Mouse (Mus musculus) Patski (cell line): ENCODE results near the gene Tmem128. TPM values are rescaled to one million over a fixed set of nuclear protein-coding genes. Genes with fewer than 3 reads are reported as not detected.

Experiments
- ATAC-seq: fragments of 100-300 bp; one replicate; pipeline ENCODE4 v1.8.0; 2021
- CTCF ChIA-PET: fragments of 350-600 bp; sonication (Branson Sonifier 250); formaldehyde crosslinking; loops from one replicate; lab custom pipeline; 2022; ENCODE audit warnings: inconsistent platforms; lab: Charles Lee
- POLR2A ChIA-PET: fragments of 350-600 bp; sonication (Branson Sonifier 250); formaldehyde crosslinking; loops from one replicate; lab custom pipeline; 2022; ENCODE audit warnings: antibody characterized with exemption, inconsistent platforms; lab: Charles Lee
- DNase-seq: peaks from one replicate; pipeline ENCODE4 v3.0.0-alpha.2; 2011; ENCODE audit warnings: low read depth, low spot score
- H3K27me3 ChIP-seq: fragments of 371-371 bp; one replicate; pipeline ENCODE4 v1.5.1; 2021
- CTCF ChIP-seq: fragments of 100-300 bp; IDR thresholded peaks from one replicate; pipeline ENCODE4 v1.5.1; 2021
- in situ Hi-C: fragments of 300-500 bp; cut with MboI; formaldehyde crosslinking; loops from 3 replicates; pipeline ENCODE4 v1.11.1; 2018; ENCODE audit warnings: low pct_unique_long_range_greater_than_20kb, mixed read lengths
- polyA plus RNA-seq: library from polyadenylated mRNA; unstranded; gene quantifications from one replicate; pipeline ENCODE4 v1.2.3, GENCODE M21; 2021

Gene Tmem128
- polyA plus RNA-seq, result 63.1 TPM

GRCm38 (mm10) chr5:38260107-38260682 lies at the start of gene Tmem128:
Gene Tmem128, plus strand, starts transcription at chr5:38260185.
- peak; percentile 74 for ATAC-seq
- peak; percentile 22 for DNase-seq
- ChIA-PET POLR2A (interaction anchor here (0.6 to 1.2 kb wide), 2 partner anchors 12 to 70 kb away, joined by 3 read pairs; no protein-coding TSS in a partner anchor), CTCF (interaction anchor here (1.0 to 2.5 kb wide), 4 partner anchors 13 to 48 kb away, joined by 3 to 6 read pairs (median 4); no protein-coding TSS in a partner anchor)
- in situ Hi-C loops, result no loop called here
- H3K27me3 ChIP-seq, result no peaks in the 10 kb centered on the region
- TF ChIP-seq CTCF, result no peak

GRCm38 (mm10) chr5:38211691-38212090 lies 48.3 kb upstream of the Tmem128 start:
- ChIA-PET CTCF (interaction anchor here (1.1 to 1.3 kb wide), 3 partner anchors 9 to 103 kb away, joined by 3 to 6 read pairs (median 3); no protein-coding TSS in a partner anchor), POLR2A (interaction anchor here (0.8 to 1.0 kb wide), 2 partner anchors 9 to 10 kb away, joined by 3 read pairs; partner anchors contain the start of genes Lyar and Zbtb49)
- DNase-seq, result no peak
- TF ChIP-seq CTCF, result no peak
- H3K27me3 ChIP-seq, result no peaks in the 10 kb centered on the region
- ATAC-seq, result no peak
- in situ Hi-C loops, result no loop called here

DNA sequence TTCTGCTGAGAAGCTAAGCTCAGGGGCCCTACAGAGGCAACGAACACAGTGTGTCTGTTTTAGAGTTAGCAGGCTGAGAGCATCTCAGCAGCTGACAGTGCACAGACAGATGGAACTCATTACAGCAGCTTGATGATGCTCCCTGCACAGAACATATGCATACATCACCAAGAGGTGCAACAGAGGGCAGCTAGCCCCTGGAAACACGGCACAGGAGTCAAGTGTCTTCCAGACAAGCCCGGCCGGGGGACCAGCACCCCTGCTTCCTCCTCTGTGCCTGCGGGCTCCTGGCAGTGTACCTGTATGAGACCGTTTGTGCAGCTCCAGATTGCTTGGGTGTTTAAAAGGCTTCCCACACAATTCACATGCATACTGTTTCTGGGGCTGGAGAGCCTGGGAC lies 47.0 kb upstream of the Tmem128 start:
- in situ Hi-C loops, result no loop called here
- CTCF ChIA-PET, result interaction anchor here (0.9 to 1.8 kb wide), 4 partner anchors 9 to 104 kb away, joined by 3 to 4 read pairs (median 3); no protein-coding TSS in a partner anchor
- ATAC-seq, result no peak
- POLR2A ChIA-PET, result interaction anchor here (1.3 kb wide), 1 partner anchor 12 kb away, joined by 3 read pairs; no protein-coding TSS in a partner anchor
- TF ChIP-seq CTCF, result no peak
- no peak for DNase-seq
- no peaks in the 10 kb centered on the region for H3K27me3 ChIP-seq

GRCm38 (mm10) chr5:38219771-38220307 lies 40.1 kb upstream of the Tmem128 start:
- POLR2A ChIA-PET, result interaction anchor here (1.2 kb wide), 1 partner anchor 9 kb away, joined by 3 read pairs; no protein-coding TSS in a partner anchor
- ATAC-seq, result peak; percentile 42
- CTCF ChIA-PET, result interaction anchor here (1.0 to 1.6 kb wide), 2 partner anchors 22 to 333 kb away, joined by 3 to 4 read pairs; no protein-coding TSS in a partner anchor
- H3K27me3 ChIP-seq, result no peaks in the 10 kb centered on the region
- TF ChIP-seq CTCF, result no peak
- in situ Hi-C loops, result no loop called here
- DNase-seq, result no peak

DNA sequence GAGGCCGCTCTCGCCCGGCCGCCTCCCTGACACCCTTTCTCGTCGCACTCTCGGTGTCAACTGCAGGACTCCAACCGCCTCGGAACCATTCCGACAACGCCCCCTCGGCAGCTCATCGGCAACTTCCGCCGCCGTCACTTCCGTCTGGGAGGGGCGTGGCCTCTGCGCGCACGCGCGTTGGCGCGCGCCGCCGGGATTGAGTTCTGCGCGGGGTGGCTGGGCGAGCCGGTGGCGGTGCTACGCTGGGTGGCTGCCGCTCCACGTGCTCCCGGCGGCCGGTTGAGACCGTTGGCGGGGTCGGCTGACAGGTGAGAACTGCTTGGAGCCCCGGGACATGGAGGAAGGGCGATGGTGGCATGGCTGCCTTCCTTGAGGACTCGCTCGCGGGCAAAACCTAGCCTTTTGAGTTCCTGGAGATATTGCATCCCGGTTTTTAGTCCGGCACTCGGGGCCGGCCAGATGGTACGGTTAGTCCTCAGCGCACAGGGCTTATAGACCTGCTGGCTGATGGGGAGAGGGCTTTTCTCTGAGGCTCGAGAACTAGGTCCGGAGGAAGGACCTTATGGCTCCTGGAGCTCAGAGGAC lies 39.6 kb upstream of the Tmem128 start, which contains the start of the genes Zbtb49 and Lyar:
Gene Zbtb49 (minus strand): TSS at position 130 of the 585 bp plus-strand sequence.
Gene Lyar (plus strand): TSS at position 143 of the 585 bp plus-strand sequence.
- ATAC-seq, result peak; percentile 81
- CTCF ChIA-PET, result interaction anchor here (1.0 to 1.6 kb wide), 3 partner anchors 12 to 334 kb away, joined by 3 to 4 read pairs (median 3); no protein-coding TSS in a partner anchor
- H3K27me3 ChIP-seq, result no peaks in the 10 kb centered on the region
- in situ Hi-C loops, result no loop called here
- no peak for TF ChIP-seq CTCF
- POLR2A ChIA-PET, result interaction anchor here (1.2 kb wide), 1 partner anchor 9 kb away, joined by 3 read pairs; no protein-coding TSS in a partner anchor
- peak; percentile 39 for DNase-seq

GRCm38 (mm10) chr5:38235422-38235821 lies 24.6 kb upstream of the Tmem128 start:
- DNase-seq, result no peak
- POLR2A ChIA-PET, result no interaction called here
- in situ Hi-C loops, result no loop called here
- CTCF ChIA-PET, result interaction anchor here (1.2 to 2.2 kb wide), 5 partner anchors 11 to 34 kb away, joined by 3 to 6 read pairs (median 4); no protein-coding TSS in a partner anchor
- no peaks in the 10 kb centered on the region for H3K27me3 ChIP-seq
- no peak for ATAC-seq
- peak; percentile 75 for TF ChIP-seq CTCF

- in situ Hi-C loops, result no loop called here
- CTCF ChIA-PET, result interaction anchor here (0.8 to 2.2 kb wide), 8 partner anchors 8 to 40 kb away, joined by 3 to 6 read pairs (median 3); partner anchors contain the start of gene Tmem128
- POLR2A ChIA-PET, result no interaction called here
- DNase-seq, result no peak
- TF ChIP-seq CTCF, result peak; percentile 43
- H3K27me3 ChIP-seq, result no peaks in the 10 kb centered on the region
- no peak for ATAC-seq
Measured at GRCm38 (mm10) chr5:38236627-38237026, 23.4 kb upstream of the Tmem128 start.

DNA sequence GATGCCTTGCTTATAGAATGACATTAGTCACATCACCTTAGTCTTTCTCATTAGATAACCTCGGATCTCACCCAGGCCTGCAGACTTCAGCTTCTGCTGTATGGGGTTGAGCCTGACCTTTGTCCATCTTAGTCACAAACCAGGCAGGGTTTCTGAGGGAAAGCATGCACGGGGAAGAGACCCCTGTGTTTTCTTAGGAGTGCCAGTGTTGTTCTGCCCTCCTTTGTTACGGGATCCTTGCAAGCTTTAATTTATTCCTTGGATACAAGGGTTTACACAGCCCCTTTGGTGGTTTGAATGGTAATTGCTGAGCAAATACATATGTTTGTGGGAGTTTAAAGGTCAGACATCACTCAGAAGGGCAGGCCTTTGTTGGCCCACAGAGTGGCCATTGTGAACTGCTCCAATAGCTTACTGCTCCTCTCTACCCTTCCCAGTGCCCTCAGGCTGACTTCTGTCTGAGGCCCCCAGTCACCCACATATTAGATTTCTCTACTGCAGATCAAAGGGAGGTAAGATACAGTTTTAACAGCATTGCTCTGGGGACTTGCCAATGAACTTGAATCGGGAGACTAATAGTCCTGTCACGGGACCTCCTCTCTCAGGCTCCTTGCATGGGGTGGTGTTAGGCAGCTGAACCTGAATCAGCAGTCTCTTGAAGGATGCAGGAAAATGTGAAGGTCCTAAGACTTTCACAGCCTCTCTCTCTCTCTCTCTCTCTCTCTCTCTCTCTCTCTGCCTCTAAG lies 19.1 kb upstream of the Tmem128 start:
- no peak for ATAC-seq
- ChIA-PET CTCF (no interaction called here), POLR2A (no interaction called here)
- no peak for DNase-seq
- H3K27me3 ChIP-seq, result no peaks in the 10 kb centered on the region
- no peak for TF ChIP-seq CTCF
- in situ Hi-C loops, result no loop called here

GRCm38 (mm10) chr5:38241473-38241834 lies 18.5 kb upstream of the Tmem128 start:
- ATAC-seq (no peak), DNase-seq (no peak)
- CTCF ChIA-PET, result no interaction called here
- no peak for TF ChIP-seq CTCF
- in situ Hi-C loops, result no loop called here
- POLR2A ChIA-PET, result no interaction called here
- H3K27me3 ChIP-seq, result no peaks in the 10 kb centered on the region

DNA sequence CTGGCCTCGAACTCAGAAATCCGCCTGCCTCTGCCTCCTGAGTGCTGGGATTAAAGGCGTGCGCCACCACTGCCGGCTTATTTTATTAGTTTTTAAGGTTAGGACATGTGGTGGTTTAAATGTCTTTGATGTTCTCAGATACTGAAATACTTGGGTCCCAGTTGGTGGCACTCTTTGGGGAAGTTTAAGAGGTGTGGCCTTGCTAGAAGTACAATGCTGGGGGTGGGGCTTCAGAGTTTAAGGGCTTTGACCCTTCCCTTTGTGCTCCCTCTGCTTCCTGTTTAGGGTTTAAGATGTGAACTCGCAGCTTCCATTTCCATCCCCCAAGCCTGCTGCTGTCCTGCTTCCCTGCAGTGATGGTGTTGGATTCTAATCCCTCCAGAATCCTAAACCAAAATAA lies 18.0 kb upstream of the Tmem128 start:
- CTCF ChIA-PET, result no interaction called here
- in situ Hi-C loops, result no loop called here

More for the DNA sequence above, 18.0 kb upstream of the Tmem128 start:
- ATAC-seq (no peak), DNase-seq (no peak)
- POLR2A ChIA-PET, result no interaction called here
- no peaks in the 10 kb centered on the region for H3K27me3 ChIP-seq
- TF ChIP-seq CTCF, result no peak
